Mouse (Mus musculus) cortical plate, adult 2 months (tissue): ENCODE data around the gene Pank4.

Experiments
- CTCF ChIP-seq: fragments of 200-500 bp; IDR thresholded peaks from 2 replicates; pipeline ENCODE4 v1.5.1; 2011; ENCODE audit warnings: mild to moderate bottlenecking, control low read depth, low read length; ENCODE audit not compliant: insufficient read depth; ENCODE audit errors: extremely low read depth
- POLR2A ChIP-seq: fragments of 200-500 bp; IDR thresholded peaks from 2 replicates; pipeline ENCODE4 v1.6.1; 2011; ENCODE audit warnings: mild to moderate bottlenecking, low read length, control low read depth; ENCODE audit not compliant: insufficient read depth; ENCODE audit errors: extremely low read depth

GRCm38 (mm10) chr4:155007641-155008040 lies 43.7 kb downstream of the Pank4 start:
- TF ChIP-seq POLR2A, result no peak
- TF ChIP-seq CTCF, result no peak
